Mouse (Mus musculus) MEL (cell line): ENCODE results near the gene Cdh6. TPM values are rescaled to one million over a fixed set of nuclear protein-coding genes. Genes with fewer than 3 reads are reported as not detected.

Experiments used
- DNase-seq: peaks from one replicate; pipeline ENCODE4 v3.0.0; 2011; ENCODE audit warnings: low read depth, low spot score
- H3K27ac ChIP-seq: 2 replicates; pipeline ENCODE4 v1.5.1; 2012; ENCODE audit warnings: low read depth, mild to moderate bottlenecking, control low read depth, low read length, moderate library complexity; ENCODE audit not compliant: control insufficient read depth
- H3K27me3 ChIP-seq, 2 experiments: fragments of 150-350 bp in 1 of 2; sonication (generic) in 1 of 2; 2 replicates each; pipeline ENCODE4 v1.6.1; 2012; ENCODE audit warnings: low read length in 2 of 2, mild to moderate bottlenecking in 2 of 2, improper control_type of control experiment in 1 of 2, moderate library complexity in 1 of 2; ENCODE audit not compliant: insufficient read depth in 2 of 2, control insufficient read depth in 1 of 2
- H3K36me3 ChIP-seq, 2 experiments: 2 replicates each; pipeline ENCODE4 v1.6.1; 2012 to 2014; ENCODE audit warnings: low read length in 2 of 2, improper control_type of control experiment in 1 of 2, inconsistent platforms in 1 of 2, mild to moderate bottlenecking in 1 of 2; ENCODE audit not compliant: insufficient read depth in 2 of 2, control insufficient read depth in 1 of 2
- H3K4me1 ChIP-seq, 2 experiments: fragments of 150-350 bp in 1 of 2; sonication (generic) in 1 of 2; 2 replicates each; pipeline ENCODE4 v1.6.1; 2012; ENCODE audit warnings: low read length in 2 of 2, improper control_type of control experiment in 1 of 2, mild to moderate bottlenecking in 1 of 2; ENCODE audit not compliant: insufficient read depth in 2 of 2, control insufficient read depth in 1 of 2
- H3K4me3 ChIP-seq, 2 experiments: fragments of 150-350 bp in 1 of 2; sonication (generic) in 1 of 2; 2 replicates each; pipeline ENCODE4 v1.5.1; 2012; ENCODE audit warnings: low read depth in 2 of 2, low read length in 2 of 2, mild to moderate bottlenecking in 2 of 2, moderate library complexity in 2 of 2, control low read depth in 1 of 2, improper control_type of control experiment in 1 of 2; ENCODE audit not compliant: control insufficient read depth in 1 of 2, insufficient read depth in 1 of 2
- H3K79me2 ChIP-seq: 2 replicates; pipeline ENCODE4 v1.6.1; 2012; ENCODE audit warnings: mild to moderate bottlenecking, low read length, moderate library complexity; ENCODE audit not compliant: control insufficient read depth, poor library complexity, insufficient read depth
- H3K9ac ChIP-seq: 2 replicates; pipeline ENCODE4 v1.6.1; 2012; ENCODE audit warnings: low read depth, mild to moderate bottlenecking, control low read depth, low read length, moderate library complexity; ENCODE audit not compliant: control insufficient read depth, poor library complexity, severe bottlenecking
- H3K9me3 ChIP-seq: fragments of 150-350 bp; sonication (generic); replicated peaks from 2 replicates; pipeline ENCODE4 v1.6.1; 2012; ENCODE audit warnings: mild to moderate bottlenecking, low read length, improper control_type of control experiment, moderate library complexity; ENCODE audit not compliant: insufficient read depth
- CHD1 ChIP-seq: IDR thresholded peaks from 2 replicates; pipeline ENCODE4 v1.6.1; 2012; ENCODE audit warnings: low read depth, mild to moderate bottlenecking, inconsistent platforms, low read length, improper control_type of control experiment
- CHD2 ChIP-seq: IDR thresholded peaks from 2 replicates; pipeline ENCODE4 v1.6.1; 2011; ENCODE audit warnings: low read length, improper control_type of control experiment
- CTCF ChIP-seq, 3 experiments: IDR thresholded peaks in 2 of 3; conservative IDR thresholded peaks in 1 of 3; 2 replicates each; pipeline ENCODE4 v1.5.1; 2011 to 2012; ENCODE audit warnings: low read length in 3 of 3, low read depth in 2 of 3, mild to moderate bottlenecking in 2 of 3, improper control_type of control experiment in 1 of 3, inconsistent platforms in 1 of 3, mixed read lengths in 1 of 3, moderate library complexity in 1 of 3; ENCODE audit not compliant: control insufficient read depth in 1 of 3, insufficient read depth in 1 of 3, poor library complexity in 1 of 3, severe bottlenecking in 1 of 3
- E2F4 ChIP-seq: IDR thresholded peaks from 2 replicates; pipeline ENCODE4 v1.6.1; 2011; ENCODE audit warnings: low read depth, low read length, improper control_type of control experiment, borderline replicate concordance
- ELF1 ChIP-seq: IDR thresholded peaks from 2 replicates; pipeline ENCODE4 v1.6.1; 2014; ENCODE audit warnings: low read depth, mild to moderate bottlenecking, inconsistent platforms, low read length, improper control_type of control experiment, moderate library complexity
- EP300 ChIP-seq, 2 experiments: IDR thresholded peaks; 2 replicates each; pipeline ENCODE4 v1.6.1; 2011; ENCODE audit warnings: improper control_type of control experiment in 2 of 2, low read length in 2 of 2, low read depth in 1 of 2, mild to moderate bottlenecking in 1 of 2
- HCFC1 ChIP-seq: IDR thresholded peaks from 2 replicates; pipeline ENCODE4 v1.6.1; 2012; ENCODE audit warnings: low read depth, mild to moderate bottlenecking, inconsistent platforms, low read length, improper control_type of control experiment, moderate library complexity
- JUND ChIP-seq: IDR thresholded peaks from 2 replicates; pipeline ENCODE4 v1.6.1; 2011; ENCODE audit warnings: low read depth, mild to moderate bottlenecking, improper control_type of control experiment, low read length
- KAT2A ChIP-seq: conservative IDR thresholded peaks from 2 replicates; pipeline ENCODE4 v1.6.1; 2012; ENCODE audit warnings: low read depth, low read length, improper control_type of control experiment, inconsistent platforms
- MAFK ChIP-seq: IDR thresholded peaks from 2 replicates; pipeline ENCODE4 v1.6.1; 2011; ENCODE audit warnings: low read depth, mild to moderate bottlenecking, low read length, improper control_type of control experiment, borderline replicate concordance
- MEF2A ChIP-seq: IDR thresholded peaks from 2 replicates; pipeline ENCODE4 v1.6.1; 2014; ENCODE audit warnings: low read depth, mild to moderate bottlenecking, inconsistent platforms, low read length, improper control_type of control experiment; ENCODE audit not compliant: poor library complexity, insufficient replicate concordance, severe bottlenecking; ENCODE audit errors: extremely low read depth
- MXI1 ChIP-seq: IDR thresholded peaks from 2 replicates; pipeline ENCODE4 v1.6.1; 2011; ENCODE audit warnings: mild to moderate bottlenecking, low read depth, low read length, improper control_type of control experiment
- MYC ChIP-seq: IDR thresholded peaks from 2 replicates; pipeline ENCODE4 v1.6.1; 2011; ENCODE audit warnings: low read depth, mild to moderate bottlenecking, low read length, improper control_type of control experiment, moderate library complexity
- POLR2AphosphoS2 ChIP-seq: IDR thresholded peaks from 2 replicates; pipeline ENCODE4 v1.6.1; 2011; ENCODE audit warnings: low read length, improper control_type of control experiment
- POLR2AphosphoS5 ChIP-seq: IDR thresholded peaks from 2 replicates; pipeline ENCODE4 v1.6.1; 2012; ENCODE audit warnings: low read depth, borderline replicate concordance, mild to moderate bottlenecking, inconsistent platforms, low read length, moderate library complexity, mixed read lengths
- RAD21 ChIP-seq: IDR thresholded peaks from 2 replicates; pipeline ENCODE4 v1.6.1; 2011; ENCODE audit warnings: mild to moderate bottlenecking, low read depth, low read length, improper control_type of control experiment
- RCOR1 ChIP-seq: IDR thresholded peaks from 2 replicates; pipeline ENCODE4 v1.6.1; 2012; ENCODE audit warnings: low read depth, mild to moderate bottlenecking, inconsistent platforms, low read length, improper control_type of control experiment
- SIN3A ChIP-seq: IDR thresholded peaks from 2 replicates; pipeline ENCODE4 v1.6.1; 2012; ENCODE audit warnings: low read length, improper control_type of control experiment, inconsistent platforms
- SMC3 ChIP-seq: IDR thresholded peaks from 2 replicates; pipeline ENCODE4 v1.6.1; 2011; ENCODE audit warnings: low read depth, low read length, improper control_type of control experiment
- TBP ChIP-seq: IDR thresholded peaks from 2 replicates; pipeline ENCODE4 v1.8.0; 2011; ENCODE audit warnings: low read depth, low read length, improper control_type of control experiment
- USF1 ChIP-seq: IDR thresholded peaks from 2 replicates; pipeline ENCODE4 v1.6.1; 2014; ENCODE audit warnings: low read depth, mild to moderate bottlenecking, inconsistent platforms, low read length, improper control_type of control experiment, moderate library complexity
- ZC3H11A ChIP-seq: IDR thresholded peaks from 2 replicates; pipeline ENCODE4 v1.6.1; 2012; ENCODE audit warnings: low read depth, mild to moderate bottlenecking, inconsistent platforms, low read length, improper control_type of control experiment
- ZNF384 ChIP-seq: IDR thresholded peaks from 2 replicates; pipeline ENCODE4 v1.6.1; 2012; ENCODE audit warnings: low read depth, mild to moderate bottlenecking, inconsistent platforms, low read length, improper control_type of control experiment
- polyA plus RNA-seq, 2 experiments: library from polyadenylated mRNA; stranded (reverse) in 1 of 2; unstranded in 1 of 2; fragments of >175 nt in 1 of 2; fragments of >200 nt in 1 of 2; gene quantifications; 2 replicates each; pipeline versions ENCODE4 v1.2.1 to v1.2.4; 2012; ENCODE audit warnings: low replicate concordance in 2 of 2, low read depth in 1 of 2; ENCODE audit not compliant: insufficient read length in 2 of 2, insufficient read depth in 1 of 2, missing spikeins in 1 of 2
- total RNA-seq: library from RNA; depleted of rRNA; stranded (reverse); fragments of 300-350 nt; gene quantifications from 2 replicates; pipeline ENCODE4 v1.2.3, GENCODE M21; 2012

Gene Cdh6
- total and polyA plus RNA-seq, 3 experiments = not detected

DNA sequence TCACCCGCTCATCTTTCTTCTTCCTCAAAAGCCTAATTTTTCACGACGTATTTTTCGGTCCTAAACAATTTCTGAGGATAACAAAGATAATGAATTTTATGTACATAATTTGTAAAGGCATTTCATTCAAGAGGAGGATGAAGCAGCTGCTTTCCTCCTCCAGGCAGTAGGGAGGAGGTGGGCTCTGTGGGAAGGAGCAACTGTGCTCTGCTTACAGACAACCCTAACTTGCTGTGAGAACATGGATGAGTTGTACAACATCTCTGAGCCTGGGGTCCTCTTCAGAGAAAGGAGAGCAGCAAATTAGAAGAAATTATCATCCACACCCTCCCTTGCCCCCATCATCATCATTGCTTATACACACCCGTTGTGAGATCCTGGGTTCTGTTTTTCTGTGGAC is 33.8 kb downstream of the Cdh6 start:
- H3K4me3 ChIP-seq = no peak overlapping the region
- H3K9ac ChIP-seq = no peak overlapping the region
- H3K27ac ChIP-seq = no peak overlapping the region
- no peak for DNase-seq
- no peak for TF ChIP-seq ZNF384
- TF ChIP-seq E2F4 = no peak
- no peak for TF ChIP-seq CHD2
- no peak for TF ChIP-seq RCOR1
- TF ChIP-seq CTCF (IDR thresholded peaks at IDR 0.05 in 2 of 3, conservative IDR thresholded peaks at IDR 0.05 in 1 of 3; ENCODE audit: control insufficient read depth in 1 of 3, insufficient read depth in 1 of 3, low read depth in 2 of 3, low read length in 3 of 3, poor library complexity in 1 of 3, severe bottlenecking in 1 of 3) = no peak
- TF ChIP-seq HCFC1 = no peak
- TF ChIP-seq POLR2AphosphoS2 = no peak
- TF ChIP-seq ELF1 = no peak
- TF ChIP-seq RAD21 = no peak
- TF ChIP-seq KAT2A = no peak
- no peak for TF ChIP-seq USF1
- TF ChIP-seq MEF2A = no peak
- TF ChIP-seq ZC3H11A = no peak
- TF ChIP-seq SMC3 = no peak
- TF ChIP-seq CHD1 = no peak
- no peak for TF ChIP-seq MAFK
- no peak for TF ChIP-seq TBP
- no peak for TF ChIP-seq POLR2AphosphoS5
- no peak for TF ChIP-seq MXI1
- TF ChIP-seq, all 39 proteins: peak for 0
- Histone ChIP-seq H3K27me3 (no peaks in the 10 kb centered on the region), H3K36me3 (no peaks in the 10 kb centered on the region), H3K9me3 (no peaks in the 10 kb centered on the region), H3K4me1 (no peaks in the 10 kb centered on the region), H3K79me2 (no peaks in the 10 kb centered on the region)

DNA sequence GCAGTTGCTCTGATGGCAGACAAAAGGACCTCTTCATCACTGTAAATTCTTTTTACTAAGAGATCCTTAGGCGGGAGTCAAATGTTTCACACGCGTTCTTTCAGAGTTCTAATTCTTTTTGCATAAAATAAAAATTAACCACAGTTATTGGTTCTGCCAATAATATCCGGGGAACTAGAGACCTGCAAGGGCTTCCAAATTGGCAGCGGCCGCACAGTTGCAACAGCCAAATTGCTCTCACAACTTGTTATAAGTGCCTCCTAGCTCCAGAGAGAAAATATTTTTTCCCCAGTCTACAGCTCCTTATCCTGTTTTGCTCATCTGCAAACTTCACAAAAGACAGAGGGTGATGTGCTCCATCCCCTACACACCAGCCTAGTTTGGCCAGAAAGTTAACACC is 36.3 kb downstream of the Cdh6 start:
- Histone ChIP-seq H3K79me2 (no peaks in the 10 kb centered on the region), H3K9ac (no peak overlapping the region), H3K36me3 (no peaks in the 10 kb centered on the region), H3K4me3 (no peak overlapping the region), H3K4me1 (no peaks in the 10 kb centered on the region), H3K27ac (no peak overlapping the region), H3K27me3 (no peaks in the 10 kb centered on the region), H3K9me3 (no peaks in the 10 kb centered on the region)
- TF ChIP-seq EP300 (IDR thresholded peaks at IDR 0.05; ENCODE audit: low read depth in 1 of 2, low read length in 2 of 2) (no peak), USF1 (no peak), JUND (no peak), HCFC1 (no peak), CHD2 (no peak), MYC (no peak), TBP (no peak), SIN3A (no peak)
- no peak for DNase-seq
